Mouse (Mus musculus): ENCODE data around the gene Rev1. TPM values are rescaled to one million over a fixed set of nuclear protein-coding genes. Genes with fewer than 3 reads are reported as not detected.
"Not testable (repeated sequence)": the region's sequence is repeated elsewhere in the genome, so short reads cannot be mapped to it uniquely, and the experiment has no call there.

The Rev1 gene
- total RNA-seq, 1 experiment from 2014 or later, result 24.3 TPM

- DNase-seq, result no peak
These were observed 62.3 kb downstream of the Rev1 start for GRCm38 (mm10) chr1:38067276-38067675.

- not testable (repeated sequence) for DNase-seq
These were observed 67.4 kb downstream of the Rev1 start for GRCm38 (mm10) chr1:38062156-38062555.

GRCm38 (mm10) chr1:38058417-38058816, 71.2 kb downstream of the Rev1 start:
- no peak for DNase-seq

- DNase-seq, result peak; percentile 38
These were observed 74.4 kb downstream of the Rev1 start for GRCm38 (mm10) chr1:38055176-38055575.

GRCm38 (mm10) chr1:38049562-38049961, 80.0 kb downstream of the Rev1 start:
- no peak for DNase-seq

GRCm38 (mm10) chr1:38048121-38048520, 81.5 kb downstream of the Rev1 start:
- DNase-seq, result no peak

GRCm38 (mm10) chr1:38038898-38039297, 90.7 kb downstream of the Rev1 start:
- DNase-seq, result no peak

GRCm38 (mm10) chr1:38037375-38037774, 92.2 kb downstream of the Rev1 start:
- DNase-seq, result no peak

- DNase-seq, result no peak
These were observed 94.1 kb downstream of the Rev1 start for GRCm38 (mm10) chr1:38035521-38035920.

GRCm38 (mm10) chr1:38031391-38031790, 98.2 kb downstream of the Rev1 start:
- no peak for DNase-seq

- no peak for DNase-seq
These were observed 102.3 kb downstream of the Rev1 start for GRCm38 (mm10) chr1:38027301-38027700.

GRCm38 (mm10) chr1:38014551-38015203, 114.9 kb downstream of the Rev1 start:
- no peak for DNase-seq

- no peak for DNase-seq
These were observed 117.1 kb downstream of the Rev1 start for GRCm38 (mm10) chr1:38012509-38012908.

GRCm38 (mm10) chr1:38012104-38012503, 117.5 kb downstream of the Rev1 start:
- DNase-seq, result no peak

GRCm38 (mm10) chr1:38011647-38012046, 118.0 kb downstream of the Rev1 start:
- DNase-seq, result no peak

- DNase-seq, result peak; percentile 60
These were observed 122.9 kb downstream of the Rev1 start for GRCm38 (mm10) chr1:38006741-38007140.

GRCm38 (mm10) chr1:38003046-38003445, 126.6 kb downstream of the Rev1 start:
- DNase-seq, result no peak

Other genes starting within 250 kb of the Rev1 start
- 13.1 and 17.5 TPM in 2 replicates for gene Mitd1, start 239.4 kb downstream of the Rev1 start, total RNA-seq (2021)
- 308 and 342 TPM in 2 replicates for gene Mrpl30, start 239.3 kb downstream of the Rev1 start, total RNA-seq (2021)
- not detected in 2 replicates for gene Lyg2, start 213.3 kb downstream of the Rev1 start, total RNA-seq (2021)
- not detected in 2 replicates for gene Lyg1, start 172.0 kb downstream of the Rev1 start, total RNA-seq (2021)
- gene Txndc9, start 131.9 kb downstream of the Rev1 start, total RNA-seq (2021), result 68.2 and 69.0 TPM in 2 replicates
- 45.0 and 48.2 TPM in 2 replicates for gene Eif5b, start 131.8 kb downstream of the Rev1 start, total RNA-seq (2021)